Mouse (Mus musculus) left cerebral cortex, postnatal 14 days (tissue): Measurements from ENCODE around the gene Agap1. TPM values are rescaled to one million over a fixed set of nuclear protein-coding genes. Genes with fewer than 3 reads are reported as not detected.

Experiments used
- DNase-seq, 2 experiments: peaks; one replicate each; pipeline ENCODE4 v3.0.0; 2021 to 2022; ENCODE audit warnings: low spot score in 2 of 2, mixed read lengths in 1 of 2
- intact Hi-C: fragments of 180-260 bp; cut with DNase I; formaldehyde crosslinking; loops from one replicate; pipeline ENCODE4 v1.15.1; 2025
- total RNA-seq, 2 experiments: library from RNA; stranded (reverse); gene quantifications; 2 replicates each; pipeline ENCODE4 v1.2.3; 2021

The Agap1 gene
- total RNA-seq, 2 experiments from 2014 or later: 246 to 257 TPM

DNA sequence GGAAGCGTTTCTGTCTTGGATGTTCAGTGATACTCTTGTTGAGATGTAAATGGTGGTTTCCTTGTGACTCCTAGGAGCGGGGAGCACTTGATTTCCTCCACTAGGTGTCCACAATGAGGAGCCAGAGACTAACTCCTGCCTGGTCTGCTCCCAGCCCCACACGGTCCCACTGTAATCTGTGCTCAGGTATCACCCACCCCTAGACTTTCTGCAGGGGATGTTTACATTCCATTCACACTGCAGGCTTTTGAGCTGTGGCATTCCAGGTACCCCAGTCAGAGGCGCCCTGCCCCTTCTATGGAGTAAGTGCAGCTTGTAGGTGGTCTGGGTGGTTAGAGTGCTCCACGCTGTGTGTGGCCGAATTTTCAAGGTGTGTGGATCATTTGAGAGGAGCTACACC is 218.5 kb downstream of the Agap1 start:
- DNase-seq: no peak
- intact Hi-C loops: no loop called here

DNA sequence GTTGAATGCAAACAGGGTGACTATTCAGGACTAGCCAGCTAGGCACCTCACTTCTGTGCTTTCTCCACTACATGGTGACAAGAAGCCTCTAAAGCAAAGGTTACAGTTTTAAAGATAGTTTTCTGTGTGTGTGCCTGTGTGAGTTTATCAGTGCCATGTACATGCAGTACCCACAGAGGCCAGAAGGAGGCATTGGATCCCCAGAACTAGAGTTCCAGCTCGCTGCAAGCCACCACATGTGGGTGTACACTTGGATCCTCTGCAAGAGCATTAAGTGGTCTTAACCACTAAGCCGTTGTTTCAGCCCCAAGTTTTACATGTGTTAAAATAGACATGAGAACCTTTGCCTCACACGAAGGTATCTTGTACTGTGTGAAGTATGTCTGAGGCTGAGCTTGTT is 219.1 kb downstream of the Agap1 start:
- intact Hi-C loops: no loop called here
- no peak for DNase-seq

DNA sequence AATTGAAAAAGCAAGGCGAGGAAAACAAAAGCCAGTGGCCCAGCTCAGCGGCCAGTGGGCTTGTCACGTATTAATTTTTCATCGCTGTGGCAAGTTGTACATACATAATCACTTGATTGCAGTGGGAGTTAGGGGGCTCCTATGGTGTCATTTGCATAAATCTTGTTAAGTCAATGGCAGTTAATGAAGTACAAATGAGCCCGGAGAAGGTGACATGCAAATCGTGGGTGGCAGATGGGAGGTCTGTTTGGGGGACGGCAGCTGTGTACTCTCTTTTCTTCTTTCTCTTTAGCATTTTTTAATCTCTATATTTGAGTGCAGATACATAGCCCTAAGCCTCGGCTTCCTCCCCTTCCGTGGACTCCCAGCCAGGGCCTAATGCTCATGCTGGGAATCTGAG is 220.1 kb downstream of the Agap1 start:
- no peak for DNase-seq
- intact Hi-C loops: no loop called here

GRCm38 (mm10) chr1:89676411-89676810 is 221.8 kb downstream of the Agap1 start:
- intact Hi-C loops: no loop called here
- DNase-seq: peak; percentile 32 to 48

- DNase-seq: no peak
- intact Hi-C loops: no loop called here
These were observed 226.1 kb downstream of the Agap1 start for GRCm38 (mm10) chr1:89680673-89681072.

DNA sequence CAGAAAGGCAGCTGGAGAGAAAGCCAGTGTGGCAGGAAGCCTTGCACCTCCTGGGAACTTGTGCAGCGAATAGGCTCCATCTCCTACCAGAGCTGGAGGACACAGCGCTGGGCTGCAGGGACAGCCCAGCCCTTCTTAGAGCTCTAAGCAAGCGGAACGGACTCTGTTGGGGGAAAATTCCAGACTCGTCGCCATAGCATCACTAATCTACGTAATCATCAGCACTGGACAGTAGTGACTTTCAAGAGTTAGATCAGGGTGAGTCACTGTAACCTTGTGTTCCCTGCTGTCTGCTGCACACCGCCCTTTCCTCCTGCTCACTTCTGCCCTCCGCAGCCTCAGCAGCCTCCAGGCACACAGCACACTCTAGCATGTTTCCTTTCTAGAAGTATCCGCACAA is 234.3 kb downstream of the Agap1 start:
- intact Hi-C loops: no loop called here
- DNase-seq: no peak

DNA sequence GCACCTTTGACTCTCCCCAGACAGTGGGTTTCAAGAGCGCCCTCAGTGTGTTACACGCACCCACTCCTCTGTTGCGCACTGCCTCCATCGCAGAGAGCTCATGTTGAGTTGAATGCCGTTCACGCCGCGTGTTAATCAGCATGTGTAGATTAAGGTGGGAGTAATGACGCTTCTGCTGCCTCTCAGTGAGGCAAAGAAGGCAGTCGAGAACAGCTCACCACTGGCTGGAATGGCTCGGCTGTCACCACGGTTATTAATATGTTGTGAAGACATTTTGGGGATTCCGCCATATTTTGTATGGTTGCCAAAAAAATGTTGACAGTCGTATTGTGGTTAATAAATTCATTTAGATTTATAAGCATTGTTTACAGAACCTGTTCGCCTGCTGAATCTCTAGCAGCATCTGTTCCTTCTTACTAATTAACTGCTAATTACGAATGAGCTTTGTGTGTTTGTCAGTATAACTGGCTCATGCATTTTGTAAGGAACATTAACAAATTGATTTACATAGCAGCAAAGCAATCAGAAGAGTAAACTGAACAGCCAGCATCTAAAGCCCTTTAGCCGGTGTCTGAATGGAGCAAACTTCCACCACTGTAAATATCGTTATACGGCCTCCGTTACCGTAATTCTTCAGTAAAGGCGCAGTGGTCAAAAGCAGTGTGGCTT is 235.1 kb downstream of the Agap1 start:
- DNase-seq: peak in 1 of 2 experiments; percentile 32

GRCm38 (mm10) chr1:89691096-89691495 is 236.5 kb downstream of the Agap1 start:
- no peak for DNase-seq
- intact Hi-C loops: no loop called here

More for the DNA sequence above, 235.1 kb downstream of the Agap1 start:
- intact Hi-C loops: no loop called here

- intact Hi-C loops: no loop called here
- no peak for DNase-seq
These were observed 237.8 kb downstream of the Agap1 start for GRCm38 (mm10) chr1:89692420-89692819.

DNA sequence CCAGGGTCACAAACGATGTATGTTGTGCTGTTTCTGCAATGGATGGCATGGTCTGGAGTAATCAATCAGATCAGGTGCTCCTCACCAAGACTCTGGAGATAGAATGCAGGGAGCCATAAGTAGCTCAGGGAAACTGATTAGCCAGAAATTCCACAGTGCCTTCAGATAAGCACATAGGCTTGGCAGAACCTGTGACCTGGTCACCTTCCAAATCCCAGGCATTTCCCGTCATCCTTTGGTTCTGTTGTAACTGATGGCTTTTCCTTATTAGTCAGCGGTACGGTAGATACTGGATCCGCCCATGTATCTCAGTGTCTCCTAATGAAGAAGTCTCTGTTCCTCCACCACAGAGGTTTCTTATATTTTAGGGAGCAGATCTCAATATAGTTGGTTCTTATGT is 240.3 kb downstream of the Agap1 start:
- no peak for DNase-seq

DNA sequence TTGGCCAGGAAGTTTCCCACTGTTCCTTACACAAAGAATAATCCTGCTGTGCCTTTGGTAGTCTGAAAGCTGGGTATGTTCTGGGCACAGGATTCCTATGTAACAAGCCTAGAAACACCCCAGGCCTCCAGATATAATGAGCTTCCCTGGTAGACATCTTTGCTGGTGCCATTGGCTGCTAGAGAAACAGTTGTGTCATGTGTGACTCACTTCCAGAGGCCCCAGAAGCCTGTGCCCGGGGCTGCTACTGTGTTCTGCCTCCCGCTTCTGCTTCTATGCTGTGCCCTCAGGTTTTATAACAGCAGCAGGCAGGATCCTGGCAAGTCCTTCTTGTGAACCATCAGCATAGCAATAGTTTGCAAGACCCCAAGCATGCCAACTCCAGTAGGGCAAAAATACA is 242.6 kb downstream of the Agap1 start:
- intact Hi-C loops: no loop called here
- no peak for DNase-seq

More for the DNA sequence above, 240.3 kb downstream of the Agap1 start:
- intact Hi-C loops: no loop called here

DNA sequence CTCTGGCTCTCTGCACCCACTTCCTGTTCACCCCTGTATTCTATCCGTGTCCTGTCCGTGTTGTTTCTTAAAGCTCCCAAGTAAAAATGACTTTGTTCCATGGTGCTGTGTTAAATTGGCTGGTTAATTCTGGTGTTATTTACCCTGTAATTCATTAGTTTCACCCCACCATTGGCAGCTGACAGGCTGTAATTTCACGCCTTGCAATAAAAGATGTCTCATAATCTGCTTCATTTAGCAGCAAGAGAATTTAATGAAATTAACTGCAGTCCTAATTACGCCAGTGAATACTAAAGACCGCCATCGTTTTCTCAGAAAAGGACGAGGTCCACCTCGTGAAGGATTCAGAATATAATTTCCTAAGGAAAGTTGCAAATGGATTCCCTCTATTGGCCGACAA is 245.6 kb downstream of the Agap1 start:
- intact Hi-C loops: no loop called here

DNA sequence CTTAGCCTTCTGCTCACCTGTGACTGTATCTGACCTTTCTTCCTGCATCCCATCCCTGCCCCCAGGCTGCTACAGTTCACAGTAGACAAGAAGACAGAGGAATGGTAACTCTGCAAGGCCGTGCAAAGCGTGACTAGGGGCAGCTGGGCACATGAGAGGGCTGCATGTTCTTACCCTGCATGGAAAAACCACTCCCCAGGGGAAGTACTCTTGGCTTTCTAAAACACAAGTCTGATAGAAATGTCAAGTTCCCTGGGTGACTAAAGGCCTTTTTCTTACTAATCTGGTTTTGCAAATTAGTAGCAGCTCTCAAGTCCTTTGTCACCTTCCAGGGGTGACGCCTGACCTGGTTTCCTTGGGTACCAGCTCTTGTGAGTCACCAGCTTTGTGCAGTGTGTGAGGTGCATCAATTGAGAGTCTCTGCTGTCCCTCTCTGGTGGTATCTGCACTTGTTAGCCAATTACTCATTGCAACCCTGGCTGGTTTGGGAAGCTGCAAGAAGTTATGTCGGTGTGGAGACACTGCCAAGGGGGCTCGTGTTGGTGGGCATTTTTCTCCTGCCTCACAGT is 246.6 kb downstream of the Agap1 start:
- intact Hi-C loops: no loop called here
- DNase-seq: no peak

More for the DNA sequence above, 245.6 kb downstream of the Agap1 start:
- no peak for DNase-seq

- intact Hi-C loops: no loop called here
These were observed 248.7 kb downstream of the Agap1 start for GRCm38 (mm10) chr1:89703294-89703693.

GRCm38 (mm10) chr1:89705670-89706069 is 251.1 kb downstream of the Agap1 start:
- intact Hi-C loops: no loop called here

More at GRCm38 (mm10) chr1:89703294-89703693, 248.7 kb downstream of the Agap1 start:
- no peak for DNase-seq

DNA sequence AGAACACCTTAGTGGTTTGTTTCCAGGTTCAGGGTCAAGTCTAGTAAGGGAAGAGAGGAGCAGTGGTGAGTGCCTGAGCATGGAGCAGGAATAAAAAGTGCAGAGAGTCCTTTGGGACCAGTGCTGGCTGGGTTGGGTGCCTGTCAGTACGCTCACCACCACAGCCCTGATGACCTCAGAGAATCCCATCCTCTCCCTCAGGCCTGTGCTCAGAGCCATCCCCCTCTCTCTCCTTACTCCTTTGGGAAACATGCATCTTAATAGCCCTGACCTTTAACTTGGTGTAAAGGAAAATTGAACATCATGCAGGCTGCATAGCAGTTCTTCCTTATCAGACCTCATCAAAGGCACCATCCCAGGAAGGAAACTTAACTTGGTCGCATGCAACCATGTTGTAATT is 252.3 kb downstream of the Agap1 start:
- no peak for DNase-seq
- intact Hi-C loops: no loop called here

More at GRCm38 (mm10) chr1:89705670-89706069, 251.1 kb downstream of the Agap1 start:
- DNase-seq: no peak

DNA sequence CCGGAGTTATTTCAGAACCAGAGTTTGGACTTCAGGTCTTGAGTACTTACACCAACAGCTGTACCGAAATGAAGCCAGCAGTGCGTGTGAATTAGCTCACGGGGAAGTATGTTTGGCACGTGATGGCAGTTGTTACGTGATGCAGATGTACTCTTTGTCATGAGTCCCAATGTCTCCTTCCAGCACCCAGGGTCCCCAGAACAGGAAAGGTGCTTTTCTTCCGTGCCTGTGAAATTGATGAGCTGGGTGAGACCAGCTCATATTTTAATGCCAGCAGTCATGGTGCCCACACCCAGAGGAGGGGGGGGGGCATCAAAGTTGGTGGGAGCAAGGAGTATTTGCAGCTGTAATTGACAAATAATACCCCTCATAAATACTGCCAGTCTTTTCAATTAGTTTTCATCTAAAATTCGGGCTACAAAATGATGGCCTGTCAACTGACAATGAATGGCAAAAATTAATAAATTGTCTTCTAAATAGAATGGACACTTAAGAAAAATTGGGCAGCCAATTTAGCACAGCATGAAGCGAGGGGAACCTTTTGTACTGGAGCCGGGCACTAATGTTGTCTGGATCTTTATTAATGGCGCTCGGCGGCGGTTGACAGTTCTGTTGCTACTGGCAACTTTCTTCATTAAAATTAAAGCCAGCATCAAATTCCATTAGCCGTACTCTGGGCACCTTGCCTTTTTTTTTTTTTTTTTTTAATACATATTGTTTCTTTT is 253.3 kb downstream of the Agap1 start:
- intact Hi-C loops: no loop called here
- DNase-seq: no peak

- intact Hi-C loops: no loop called here
- no peak for DNase-seq
These were observed 255.2 kb downstream of the Agap1 start for GRCm38 (mm10) chr1:89709824-89710223.

GRCm38 (mm10) chr1:89713681-89714080 is 259.1 kb downstream of the Agap1 start:
- no peak for DNase-seq
- intact Hi-C loops: no loop called here

- intact Hi-C loops: no loop called here
- DNase-seq: no peak
These were observed 259.8 kb downstream of the Agap1 start for GRCm38 (mm10) chr1:89714165-89714980.
